Mouse (Mus musculus) ES-E14 (cell line): ENCODE data around the gene Porcn.

Source experiments
- MAFK ChIP-seq: IDR thresholded peaks from 2 replicates; pipeline ENCODE4 v1.6.1; 2014; ENCODE audit warnings: mild to moderate bottlenecking, low read depth, low read length, inconsistent platforms; ENCODE audit not compliant: insufficient read depth
- ZNF384 ChIP-seq: IDR thresholded peaks from 2 replicates; pipeline ENCODE4 v1.6.1; 2012; ENCODE audit warnings: low read depth, low read length, inconsistent platforms

DNA sequence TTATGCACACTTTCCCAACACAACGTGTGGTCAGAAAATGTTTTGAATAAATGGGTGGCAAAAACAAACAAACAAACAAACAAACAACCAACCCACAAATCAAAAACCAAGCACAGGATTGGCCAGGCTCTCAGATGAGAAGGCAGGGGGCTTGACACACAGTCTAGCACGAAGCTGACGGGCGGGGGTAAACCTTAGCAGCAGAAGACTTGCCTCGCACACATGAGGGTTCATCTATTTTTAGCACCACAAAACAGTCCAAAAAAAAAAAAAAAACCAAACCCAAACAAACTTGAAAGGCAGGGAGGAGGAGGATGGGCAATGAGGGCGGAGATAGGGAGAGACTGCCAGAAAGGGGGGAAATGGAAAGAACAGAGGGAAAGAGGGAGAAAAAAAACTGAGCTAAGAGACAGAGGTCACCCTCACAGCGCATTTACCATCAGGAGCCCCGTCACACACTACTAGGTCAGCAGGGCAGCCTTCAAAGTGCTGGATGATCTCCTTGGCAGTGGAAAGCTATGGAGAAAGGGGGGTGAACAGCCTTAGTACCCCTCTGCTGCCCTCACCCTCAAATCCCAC lies 42.3 kb upstream of the Porcn start:
- TF ChIP-seq MAFK, result no peak
- TF ChIP-seq ZNF384, result no peak
